Mouse (Mus musculus) CH12.LX (cell line): ENCODE data around the gene Ick. TPM values are rescaled to one million over a fixed set of nuclear protein-coding genes. Genes with fewer than 3 reads are reported as not detected.
A peak's percentile ranks its signal among the peaks of the same experiment; 100 is the strongest.
"Not testable (repeated sequence)": the region's sequence is repeated elsewhere in the genome, so short reads cannot be mapped to it uniquely, and the experiment has no call there.

Experiments
- DNase-seq: peaks from one replicate; pipeline ENCODE4 v3.0.0-alpha.2; 2013; ENCODE audit errors: extremely low read depth
- H3K27ac ChIP-seq: 2 replicates; pipeline ENCODE4 v1.5.1; 2012; ENCODE audit warnings: low read depth, mild to moderate bottlenecking, control low read depth, moderate library complexity; ENCODE audit not compliant: insufficient read depth
- H3K27me3 ChIP-seq: replicated peaks from 2 replicates; pipeline ENCODE3; 2012; ENCODE audit warnings: inconsistent platforms
- H3K36me3 ChIP-seq, 2 experiments: replicated peaks in 1 of 2; 2 replicates each; pipeline versions ENCODE3 to v1.6.1; 2012; ENCODE audit warnings: inconsistent platforms in 1 of 2, low read length in 1 of 2, mild to moderate bottlenecking in 1 of 2, mixed read lengths in 1 of 2, moderate library complexity in 1 of 2; ENCODE audit not compliant: control insufficient read depth in 1 of 2, insufficient read depth in 1 of 2
- H3K4me1 ChIP-seq, 2 experiments: 2 replicates each; pipeline ENCODE4 v1.6.1; 2012; ENCODE audit warnings: inconsistent platforms in 1 of 2, moderate library complexity in 1 of 2; ENCODE audit not compliant: insufficient read depth in 2 of 2, control insufficient read depth in 1 of 2
- H3K4me2 ChIP-seq: 2 replicates; pipeline ENCODE4 v1.6.1; 2012; ENCODE audit warnings: low read depth, mild to moderate bottlenecking, control low read depth; ENCODE audit not compliant: poor library complexity, insufficient read depth, severe bottlenecking
- H3K4me3 ChIP-seq, 3 experiments: fragments of 150-350 bp in 1 of 3; sonication (generic) in 1 of 3; replicated peaks in 1 of 3; 2 replicates each; pipeline versions ENCODE3 to v1.5.1; 2011 to 2012; ENCODE audit warnings: low read depth in 2 of 3, low read length in 2 of 3, mild to moderate bottlenecking in 2 of 3, moderate library complexity in 2 of 3, control low read depth in 1 of 3, improper control_type of control experiment in 1 of 3, inconsistent platforms in 1 of 3, mixed read lengths in 1 of 3; ENCODE audit not compliant: poor library complexity in 1 of 3
- H3K79me2 ChIP-seq: replicated peaks from 2 replicates; pipeline ENCODE4 v1.6.1; 2012; ENCODE audit warnings: mild to moderate bottlenecking, moderate library complexity; ENCODE audit not compliant: control insufficient read depth, poor library complexity, insufficient read depth, severe bottlenecking; ENCODE audit errors: extremely low read depth
- H3K9ac ChIP-seq: 2 replicates; pipeline ENCODE4 v1.6.1; 2012; ENCODE audit warnings: low read depth, mild to moderate bottlenecking, control low read depth, moderate library complexity; ENCODE audit not compliant: insufficient read depth
- H3K9me3 ChIP-seq: replicated peaks from 2 replicates; pipeline ENCODE3; 2012; ENCODE audit warnings: low read length, inconsistent platforms, mixed read lengths
- CHD2 ChIP-seq: IDR thresholded peaks from 2 replicates; pipeline ENCODE4 v1.6.1; 2011; ENCODE audit warnings: low read length, improper control_type of control experiment
- CTCF ChIP-seq, 2 experiments: IDR thresholded peaks in 1 of 2; conservative IDR thresholded peaks in 1 of 2; 2 replicates each; pipeline ENCODE4 v1.5.1; 2011 to 2012; ENCODE audit warnings: low read depth in 2 of 2, low read length in 2 of 2, improper control_type of control experiment in 1 of 2, inconsistent platforms in 1 of 2, mild to moderate bottlenecking in 1 of 2, moderate library complexity in 1 of 2
- E2F4 ChIP-seq: IDR thresholded peaks from 2 replicates; pipeline ENCODE4 v1.6.1; 2011; ENCODE audit warnings: low read depth, low read length, improper control_type of control experiment; ENCODE audit not compliant: insufficient replicate concordance
- HCFC1 ChIP-seq: IDR thresholded peaks from 2 replicates; pipeline ENCODE4 v1.6.1; 2012; ENCODE audit warnings: low read depth, mild to moderate bottlenecking, inconsistent platforms, low read length, improper control_type of control experiment
- JUND ChIP-seq: conservative IDR thresholded peaks from 2 replicates; pipeline ENCODE4 v1.6.1; 2011; ENCODE audit warnings: low read depth, low read length, improper control_type of control experiment
- MEF2A ChIP-seq: IDR thresholded peaks from 2 replicates; pipeline ENCODE4 v1.6.1; 2014; ENCODE audit warnings: low read depth, mild to moderate bottlenecking, inconsistent platforms, low read length, improper control_type of control experiment, borderline replicate concordance
- RAD21 ChIP-seq: IDR thresholded peaks from 2 replicates; pipeline ENCODE4 v1.6.1; 2011; ENCODE audit warnings: low read depth, mild to moderate bottlenecking, low read length, improper control_type of control experiment, moderate library complexity
- SIN3A ChIP-seq: IDR thresholded peaks from 2 replicates; pipeline ENCODE4 v1.6.1; 2012; ENCODE audit warnings: low read length, improper control_type of control experiment, inconsistent platforms
- ZKSCAN1 ChIP-seq: IDR thresholded peaks from 2 replicates; pipeline ENCODE4 v1.6.1; 2012; ENCODE audit warnings: low read depth, inconsistent platforms, low read length, improper control_type of control experiment, borderline replicate concordance
- dilution Hi-C: fragments of 300-500 bp; cut with MboI; formaldehyde crosslinking; loops from 2 replicates; pipeline ENCODE4 v1.14.3; 2020; ENCODE audit warnings: low sequenced_read_pairs; ENCODE audit not compliant: extremely low pct_unique_long_range_greater_than_20kb, extremely low pct_ligation_motif_present
- in situ Hi-C: fragments of 300-500 bp; cut with MboI; formaldehyde crosslinking; loops from 3 replicates; pipeline ENCODE4 v1.14.3; 2019; ENCODE audit warnings: low sequenced_read_pairs, low pct_ligation_motif_present, low pct_unique_long_range_greater_than_20kb, mixed read lengths
- polyA plus RNA-seq: library from polyadenylated mRNA; unstranded; fragments of >175 nt; gene quantifications from 2 replicates; pipeline ENCODE4 v1.2.1, GENCODE M21; 2012; ENCODE audit warnings: low read depth; ENCODE audit not compliant: insufficient read length
- total RNA-seq, 2 experiments: library from RNA; depleted of rRNA; stranded (reverse); fragments of 300-350 nt in 1 of 2; fragments of >200 nt in 1 of 2; gene quantifications; 2 replicates each; pipeline ENCODE4 v1.2.3; 2012 to 2014

Ick gene
- total and polyA plus RNA-seq, 3 experiments, result 4.5 to 7.1 (median 4.8) TPM

- Histone ChIP-seq H3K27me3 (no peaks in the 10 kb centered on the region), H3K36me3 (no peaks in the 10 kb centered on the region), H3K79me2 (no peaks in the 10 kb centered on the region), H3K9ac (no peak overlapping the region), H3K9me3 (no peaks in the 10 kb centered on the region), H3K4me2 (no peak overlapping the region), H3K4me3 (no peak overlapping the region), H3K27ac (no peak overlapping the region), H3K4me1 (peaks cover 3 to 9% of the 10 kb centered on the region in 2 experiments; a peak in 3 of 4 replicates)
- TF ChIP-seq CHD2 (no peak), CTCF (conservative IDR thresholded peaks at IDR 0.05 in 1 of 2, IDR thresholded peaks at IDR 0.05 in 1 of 2; ENCODE audit: low read depth in 2 of 2, low read length in 2 of 2) (peak in 1 of 2 experiments; percentile 17; a peak in 1 of 4 replicates)
- in situ Hi-C loops, result no loop called here
- DNase-seq, result no peak
- dilution Hi-C loops, result no loop called here
Measured at GRCm38 (mm10) chr9:78179071-78179470, 70.1 kb downstream of the Ick start.

- H3K9ac ChIP-seq, H3K27ac ChIP-seq, H3K27me3 ChIP-seq, H3K9me3 ChIP-seq, H3K4me3 ChIP-seq, H3K79me2 ChIP-seq, H3K4me1 ChIP-seq, H3K4me2 ChIP-seq, DNase-seq, H3K36me3 ChIP-seq, dilution Hi-C loops, in situ Hi-C loops: not testable (repeated sequence)
Measured at GRCm38 (mm10) chr9:78182474-78182873, 73.5 kb downstream of the Ick start, which contains the start of gene Gsta4. Gene Gsta4, plus strand, starts transcription at chr9:78182774.

GRCm38 (mm10) chr9:78185686-78186085 lies 76.7 kb downstream of the Ick start:
- Histone ChIP-seq H3K27me3 (no peaks in the 10 kb centered on the region), H3K4me1 (no peaks in the 10 kb centered on the region), H3K79me2 (no peaks in the 10 kb centered on the region), H3K4me3 (no peak overlapping the region), H3K9ac (no peak overlapping the region), H3K36me3 (no peaks in the 10 kb centered on the region), H3K9me3 (no peaks in the 10 kb centered on the region), H3K4me2 (no peak overlapping the region), H3K27ac (no peak overlapping the region)
- TF ChIP-seq HCFC1 (no peak), JUND (no peak), E2F4 (no peak), ZKSCAN1 (no peak), SIN3A (no peak), RAD21 (no peak), MEF2A (no peak)
- no peak for DNase-seq
- in situ Hi-C loops (no loop called here), dilution Hi-C loops (no loop called here)
